Mouse (Mus musculus) liver, postnatal 0 days (tissue): ENCODE measurements at regions not wholly inside any gene's neighbourhood (a gene's known extent, or its start where the extent isn't known, plus 50 kb on each side); places are given as distances from the start of the nearest gene placed in this dataset.

ENCODE experiments used
- CTCF ChIP-seq: sonication (generic); IDR thresholded peaks from 2 replicates; pipeline ENCODE4 v1.5.1; 2016; ENCODE audit warnings: antibody characterized with exemption, low read depth
- EP300 ChIP-seq: IDR thresholded peaks from 2 replicates; pipeline ENCODE4 v1.6.1; 2016; ENCODE audit warnings: antibody characterized with exemption, low read depth, mild to moderate bottlenecking

DNA sequence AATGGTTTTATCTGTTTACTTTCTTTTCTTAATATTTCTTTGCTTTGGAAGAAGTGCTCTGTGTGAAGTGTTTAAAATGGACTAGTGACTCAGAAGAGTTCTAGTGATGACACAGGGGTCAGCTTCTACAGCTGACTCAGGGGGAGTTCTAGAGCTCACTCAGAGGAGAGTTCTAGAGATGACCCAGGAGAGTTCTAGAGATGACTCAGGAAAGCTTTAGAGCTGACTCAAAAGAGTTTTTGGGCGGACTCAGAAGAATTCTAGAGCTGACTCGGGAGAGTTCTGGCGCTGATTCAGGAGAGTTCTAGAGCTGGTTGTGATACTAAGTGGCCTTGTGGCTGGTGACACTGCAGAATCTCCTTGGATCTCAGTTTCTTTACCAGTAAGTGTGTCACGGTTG, 593.8 kb downstream of the Bcl11a start:
- TF ChIP-seq CTCF (no peak), EP300 (no peak)
